Comparison of ENCODE assay signal across 16 mouse cellular contexts in genomic region chr17:75582738-75583137, GRCm38 (mm10).
"Had no signal": no experiment of that assay in that cellular context is flagged by ENCODE, and none has a peak within 500 bp of the region (broad histone marks: within the 10 kb centered on the region; RNA-seq: fewer than 3 reads in every experiment).

No protein-coding gene starts in this region.

- H3K36me3 ChIP-seq: neural tube, embryonic 13.5 days; stomach, embryonic 15.5 days had no signal

- H3K27me3 ChIP-seq: neural tube, embryonic 13.5 days; neural tube, embryonic 15.5 days; stomach, embryonic 15.5 days had no signal

- DNase-seq: retina, postnatal 1 day; right cerebral cortex, adult 18-20 months; right cerebral cortex, postnatal 14 days; right cerebral cortex, postnatal 25 days; right cerebral cortex, postnatal 4 days; spleen, adult 18-20 months; thymus, adult 18-20 months; thymus, adult 2 months; thymus, postnatal 14 days; thymus, postnatal 25 days; thymus, postnatal 36 days; thymus, postnatal 4 days had no signal

- H3K9me3 ChIP-seq: neural tube, embryonic 15.5 days; stomach, embryonic 15.5 days had no signal

- H3K27ac ChIP-seq: neural tube, embryonic 13.5 days; neural tube, embryonic 15.5 days; stomach, embryonic 15.5 days; stomach, postnatal 0 days had no signal

- H3K9ac ChIP-seq: neural tube, embryonic 13.5 days; neural tube, embryonic 15.5 days; stomach, embryonic 15.5 days had no signal

- H3K4me1 ChIP-seq: neural tube, embryonic 13.5 days; neural tube, embryonic 15.5 days; stomach, embryonic 15.5 days had no signal

- H3K4me3 ChIP-seq: neural tube, embryonic 13.5 days; neural tube, embryonic 15.5 days; stomach, embryonic 15.5 days had no signal

- H3K4me2 ChIP-seq: neural tube, embryonic 13.5 days; neural tube, embryonic 15.5 days; stomach, embryonic 15.5 days had no signal
